Mouse (Mus musculus): ENCODE measurements around the gene Itih5. TPM values are rescaled to one million over a fixed set of nuclear protein-coding genes. Genes with fewer than 3 reads are reported as not detected.
A peak's percentile ranks its signal among the peaks of the same experiment; 100 is the strongest.

Gene Itih5
- polyA plus RNA-seq, 1 experiment from 2014 or later = 7.7 TPM

GRCm38 (mm10) chr2:10250441-10250840 is 97.1 kb downstream of the Itih5 start:
- Histone ChIP-seq H3K36me3 (no peaks in the 10 kb centered on the region), H3K9ac (no peak overlapping the region), H3K9me3 (replicated peaks) (no peaks in the 10 kb centered on the region), H3K27me3 (no peaks in the 10 kb centered on the region), H3K27ac (no peak overlapping the region), H3K4me3 (no peak overlapping the region), H3K4me1 (no peaks in the 10 kb centered on the region), H3K4me2 (replicated peaks) (no peak overlapping the region)
- 79% methylated on average over 9 of the region's 9 CpGs for WGBS
- no peak for ATAC-seq (ENCODE audit: low FRiP score)

DNA sequence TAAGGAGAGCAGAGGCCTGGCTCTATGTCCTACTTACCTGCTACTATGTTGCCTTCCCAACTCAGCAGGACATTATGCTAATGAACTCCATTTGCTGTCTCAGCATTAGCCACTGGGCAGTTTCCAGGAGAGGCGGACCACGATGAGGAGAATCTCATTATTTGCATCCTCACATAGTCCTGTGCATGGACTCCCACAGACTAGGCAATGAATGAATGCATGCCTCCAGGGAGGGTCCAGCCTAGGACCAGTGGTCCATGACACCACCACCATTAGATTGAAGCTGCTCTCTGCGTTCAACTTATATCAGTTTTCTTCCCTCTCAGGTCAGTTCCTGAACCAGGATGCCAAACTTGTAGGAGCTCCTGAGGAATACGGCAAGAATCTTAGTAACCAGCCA is 97.6 kb downstream of the Itih5 start:
- Histone ChIP-seq H3K4me1 (no peaks in the 10 kb centered on the region), H3K9me3 (replicated peaks) (no peaks in the 10 kb centered on the region), H3K27ac (no peak overlapping the region), H3K4me3 (no peak overlapping the region), H3K9ac (no peak overlapping the region), H3K27me3 (no peaks in the 10 kb centered on the region), H3K36me3 (no peaks in the 10 kb centered on the region), H3K4me2 (replicated peaks) (no peak overlapping the region)
- WGBS = 59% methylated on average over 4 of the region's 4 CpGs
- ATAC-seq (ENCODE audit: low FRiP score) = 0 out of 2 replicates have a peak, but pooled peaks have one; percentile 46

DNA sequence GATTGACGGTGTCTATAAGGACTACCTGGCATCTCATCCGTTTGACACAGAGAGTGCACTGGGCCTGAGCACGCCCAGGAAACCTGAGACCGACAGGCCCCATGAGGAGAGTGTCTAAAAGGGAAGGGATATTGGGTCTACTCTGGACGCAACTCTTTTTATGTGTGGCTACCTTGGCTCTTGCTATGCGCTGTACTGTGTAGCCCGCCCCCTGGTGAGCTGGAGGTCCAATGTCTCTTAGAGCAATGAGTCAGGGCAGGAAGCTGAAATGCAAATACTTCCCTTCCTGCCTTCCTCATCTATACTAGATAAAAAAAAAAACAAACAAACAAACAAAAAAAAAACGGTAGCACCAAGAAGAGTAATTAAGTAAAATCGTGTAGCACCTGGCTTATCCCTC is 98.1 kb downstream of the Itih5 start:
- WGBS = 85% methylated on average over 9 of the region's 9 CpGs
- Histone ChIP-seq H3K9me3 (replicated peaks) (no peaks in the 10 kb centered on the region), H3K27me3 (no peaks in the 10 kb centered on the region), H3K36me3 (no peaks in the 10 kb centered on the region), H3K9ac (no peak overlapping the region), H3K27ac (no peak overlapping the region), H3K4me3 (no peak overlapping the region), H3K4me1 (no peaks in the 10 kb centered on the region), H3K4me2 (replicated peaks) (no peak overlapping the region)
- no peak for ATAC-seq (ENCODE audit: low FRiP score)

DNA sequence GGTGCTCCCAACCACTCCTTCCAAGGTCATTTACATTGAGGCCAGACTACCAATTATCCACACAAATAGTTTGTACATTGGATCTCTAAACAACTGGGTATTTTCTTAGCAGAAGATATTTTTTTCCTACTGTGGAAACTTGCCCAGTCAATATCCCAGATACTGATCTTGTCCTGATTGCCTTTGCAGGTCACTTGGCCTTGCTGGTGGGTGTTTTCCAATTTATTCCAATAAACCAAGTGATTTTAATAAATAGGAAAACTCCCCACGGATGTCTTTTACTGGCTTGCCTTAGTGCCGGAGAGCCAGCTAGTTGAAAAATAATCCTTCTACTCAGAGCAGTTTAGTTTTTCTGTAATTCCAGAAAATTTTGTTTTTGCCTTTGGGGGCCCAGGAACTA is 98.6 kb downstream of the Itih5 start:
- no peak for ATAC-seq (ENCODE audit: low FRiP score)
- Histone ChIP-seq H3K4me3 (no peak overlapping the region), H3K4me1 (no peaks in the 10 kb centered on the region), H3K27ac (no peak overlapping the region), H3K9ac (no peak overlapping the region), H3K36me3 (no peaks in the 10 kb centered on the region), H3K27me3 (no peaks in the 10 kb centered on the region), H3K9me3 (replicated peaks) (no peaks in the 10 kb centered on the region), H3K4me2 (replicated peaks) (no peak overlapping the region)
- 85% methylated on average over 2 of the region's 2 CpGs for WGBS

DNA sequence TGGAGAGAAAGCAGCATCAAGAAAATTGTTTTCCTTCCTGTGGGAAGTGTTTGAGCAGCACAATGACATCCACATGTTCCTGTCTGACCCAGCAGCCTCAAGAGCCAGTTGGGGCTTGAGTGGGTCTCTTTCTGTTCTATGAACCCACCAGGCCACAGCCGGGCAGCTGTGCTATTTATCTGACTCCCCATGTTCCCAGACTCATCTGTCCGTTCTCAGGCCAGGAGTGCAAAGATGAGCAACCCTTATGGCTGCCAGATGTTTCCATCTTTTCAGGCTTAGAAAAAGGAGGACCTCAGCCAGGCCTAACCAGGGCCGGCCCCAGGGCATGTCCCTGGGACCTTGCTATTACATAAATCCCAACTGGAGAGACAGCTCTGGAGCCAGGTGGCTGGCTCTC is 100.0 kb downstream of the Itih5 start:
- Histone ChIP-seq H3K27ac (no peak overlapping the region), H3K4me1 (no peaks in the 10 kb centered on the region), H3K36me3 (no peaks in the 10 kb centered on the region), H3K9ac (no peak overlapping the region), H3K27me3 (no peaks in the 10 kb centered on the region), H3K4me3 (no peak overlapping the region), H3K4me2 (replicated peaks) (no peak overlapping the region), H3K9me3 (replicated peaks) (no peaks in the 10 kb centered on the region)
- ATAC-seq (ENCODE audit: low FRiP score) = no peak
- WGBS = 62% methylated on average over 3 of the region's 3 CpGs

- Histone ChIP-seq H3K27ac (no peak overlapping the region), H3K36me3 (no peaks in the 10 kb centered on the region), H3K9ac (no peak overlapping the region), H3K27me3 (no peaks in the 10 kb centered on the region), H3K4me2 (replicated peaks) (no peak overlapping the region), H3K4me1 (peaks cover 4% of the 10 kb centered on the region; the same call in 1 of the 2 replicates), H3K4me3 (no peak overlapping the region), H3K9me3 (replicated peaks) (no peaks in the 10 kb centered on the region)
- no peak for ATAC-seq (ENCODE audit: low FRiP score)
- WGBS = 67% methylated on average over 5 of the region's 5 CpGs
Measured at GRCm38 (mm10) chr2:10256949-10257348, 103.6 kb downstream of the Itih5 start.

- no peak overlapping the region for H3K27ac ChIP-seq
- no peak overlapping the region for H3K4me2 ChIP-seq (replicated peaks)
- H3K36me3 ChIP-seq = no peaks in the 10 kb centered on the region
- no peaks in the 10 kb centered on the region for H3K27me3 ChIP-seq
- no peak for ATAC-seq (ENCODE audit: low FRiP score)
- 67% methylated on average over 5 of the region's 5 CpGs for WGBS
- H3K4me1 ChIP-seq = peaks cover 15% of the 10 kb centered on the region
- no peaks in the 10 kb centered on the region for H3K9me3 ChIP-seq (replicated peaks)
- no peak overlapping the region for H3K4me3 ChIP-seq
- no peak overlapping the region for H3K9ac ChIP-seq
Measured at GRCm38 (mm10) chr2:10258312-10258711, 104.9 kb downstream of the Itih5 start.

- H3K9ac ChIP-seq = no peak overlapping the region
- no peak overlapping the region for H3K27ac ChIP-seq
- 45% methylated on average over 5 of the region's 5 CpGs for WGBS
- no peaks in the 10 kb centered on the region for H3K9me3 ChIP-seq (replicated peaks)
- no peak overlapping the region for H3K4me2 ChIP-seq (replicated peaks)
- no peak for ATAC-seq (ENCODE audit: low FRiP score)
- H3K27me3 ChIP-seq = no peaks in the 10 kb centered on the region
- no peak overlapping the region for H3K4me3 ChIP-seq
- H3K36me3 ChIP-seq = no peaks in the 10 kb centered on the region
- peaks cover 25% of the 10 kb centered on the region for H3K4me1 ChIP-seq
Measured at GRCm38 (mm10) chr2:10260109-10260508, 106.7 kb downstream of the Itih5 start.

DNA sequence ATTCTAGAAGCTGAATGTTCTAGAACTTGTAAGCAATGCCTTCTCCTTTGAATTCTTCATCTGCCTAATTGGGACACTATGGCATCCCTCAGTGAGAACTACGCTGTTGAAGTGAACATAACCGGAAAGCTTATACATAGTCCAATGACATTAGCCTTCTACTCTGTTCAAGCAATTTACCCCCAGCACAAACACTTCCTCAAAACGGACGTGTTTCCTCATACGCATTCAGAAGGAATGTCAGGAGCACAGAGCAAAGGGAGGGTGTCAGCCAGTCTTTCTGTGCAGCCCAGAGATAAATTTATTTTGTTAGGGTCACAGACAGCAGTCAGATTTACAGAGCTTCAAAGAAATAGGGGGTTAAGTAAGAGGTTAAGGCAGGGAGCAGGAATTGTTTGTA is 108.0 kb downstream of the Itih5 start:
- H3K36me3 ChIP-seq = no peaks in the 10 kb centered on the region
- H3K9ac ChIP-seq = no peak overlapping the region
- no peak overlapping the region for H3K27ac ChIP-seq
- no peak overlapping the region for H3K4me3 ChIP-seq
- no peak overlapping the region for H3K4me2 ChIP-seq (replicated peaks)
- H3K9me3 ChIP-seq (replicated peaks) = no peaks in the 10 kb centered on the region
- 74% methylated on average over 5 of the region's 5 CpGs for WGBS
- H3K4me1 ChIP-seq = peaks cover 25% of the 10 kb centered on the region
- ATAC-seq (ENCODE audit: low FRiP score) = no peak
- H3K27me3 ChIP-seq = no peaks in the 10 kb centered on the region

GRCm38 (mm10) chr2:10262722-10263121 is 109.4 kb downstream of the Itih5 start:
- Histone ChIP-seq H3K9me3 (replicated peaks) (no peaks in the 10 kb centered on the region), H3K9ac (no peak overlapping the region), H3K4me3 (no peak overlapping the region), H3K4me2 (replicated peaks) (no peak overlapping the region), H3K4me1 (peaks cover 25% of the 10 kb centered on the region), H3K27me3 (no peaks in the 10 kb centered on the region), H3K36me3 (no peaks in the 10 kb centered on the region), H3K27ac (0 out of 2 replicates have a peak overlapping the region, but pooled peaks have one; percentile 23)
- WGBS = 11% methylated on average over 5 of the region's 5 CpGs
- peak; percentile 79 for ATAC-seq (ENCODE audit: low FRiP score)

- no peak overlapping the region for H3K4me3 ChIP-seq
- WGBS = 43% methylated on average over 7 of the region's 7 CpGs
- no peak overlapping the region for H3K27ac ChIP-seq
- H3K9me3 ChIP-seq (replicated peaks) = no peaks in the 10 kb centered on the region
- no peaks in the 10 kb centered on the region for H3K27me3 ChIP-seq
- H3K4me2 ChIP-seq (replicated peaks) = no peak overlapping the region
- no peak for ATAC-seq (ENCODE audit: low FRiP score)
- no peak overlapping the region for H3K9ac ChIP-seq
- H3K4me1 ChIP-seq = peaks cover 25% of the 10 kb centered on the region
- no peaks in the 10 kb centered on the region for H3K36me3 ChIP-seq
Measured at GRCm38 (mm10) chr2:10263909-10264489, 110.6 kb downstream of the Itih5 start.

GRCm38 (mm10) chr2:10265881-10266280 is 112.5 kb downstream of the Itih5 start:
- no peaks in the 10 kb centered on the region for H3K9me3 ChIP-seq (replicated peaks)
- WGBS = 79% methylated on average over 5 of the region's 5 CpGs

GRCm38 (mm10) chr2:10272604-10273115 is 119.3 kb downstream of the Itih5 start:
- no peak overlapping the region for H3K4me2 ChIP-seq (replicated peaks)
- H3K27ac ChIP-seq = no peak overlapping the region
- H3K27me3 ChIP-seq = no peaks in the 10 kb centered on the region
- H3K9me3 ChIP-seq (replicated peaks) = no peaks in the 10 kb centered on the region
- H3K4me1 ChIP-seq = peaks cover 6% of the 10 kb centered on the region; the same call in 1 of the 2 replicates
- no peaks in the 10 kb centered on the region for H3K36me3 ChIP-seq
- H3K9ac ChIP-seq = no peak overlapping the region
- no peak for ATAC-seq (ENCODE audit: low FRiP score)
- WGBS = 73% methylated on average over 7 of the region's 9 CpGs
- H3K4me3 ChIP-seq = no peak overlapping the region

More at GRCm38 (mm10) chr2:10265881-10266280, 112.5 kb downstream of the Itih5 start:
- no peak overlapping the region for H3K27ac ChIP-seq
- H3K27me3 ChIP-seq = no peaks in the 10 kb centered on the region
- H3K4me1 ChIP-seq = peaks cover 21% of the 10 kb centered on the region
- no peak for ATAC-seq (ENCODE audit: low FRiP score)
- H3K36me3 ChIP-seq = no peaks in the 10 kb centered on the region
- H3K4me2 ChIP-seq (replicated peaks) = no peak overlapping the region
- no peak overlapping the region for H3K4me3 ChIP-seq
- no peak overlapping the region for H3K9ac ChIP-seq
